Mouse (Mus musculus) yolk sac, embryonic 10.5 days (tissue): ENCODE data around the gene Gbp7.
"Not testable (repeated sequence)": the region's sequence is repeated elsewhere in the genome, so short reads cannot be mapped to it uniquely, and the experiment has no call there.

Experiments
- DNase-seq: peaks from one replicate; pipeline ENCODE4 v3.0.0-alpha.2; 2017; ENCODE audit warnings: low spot score

Gbp7 gene

DNA sequence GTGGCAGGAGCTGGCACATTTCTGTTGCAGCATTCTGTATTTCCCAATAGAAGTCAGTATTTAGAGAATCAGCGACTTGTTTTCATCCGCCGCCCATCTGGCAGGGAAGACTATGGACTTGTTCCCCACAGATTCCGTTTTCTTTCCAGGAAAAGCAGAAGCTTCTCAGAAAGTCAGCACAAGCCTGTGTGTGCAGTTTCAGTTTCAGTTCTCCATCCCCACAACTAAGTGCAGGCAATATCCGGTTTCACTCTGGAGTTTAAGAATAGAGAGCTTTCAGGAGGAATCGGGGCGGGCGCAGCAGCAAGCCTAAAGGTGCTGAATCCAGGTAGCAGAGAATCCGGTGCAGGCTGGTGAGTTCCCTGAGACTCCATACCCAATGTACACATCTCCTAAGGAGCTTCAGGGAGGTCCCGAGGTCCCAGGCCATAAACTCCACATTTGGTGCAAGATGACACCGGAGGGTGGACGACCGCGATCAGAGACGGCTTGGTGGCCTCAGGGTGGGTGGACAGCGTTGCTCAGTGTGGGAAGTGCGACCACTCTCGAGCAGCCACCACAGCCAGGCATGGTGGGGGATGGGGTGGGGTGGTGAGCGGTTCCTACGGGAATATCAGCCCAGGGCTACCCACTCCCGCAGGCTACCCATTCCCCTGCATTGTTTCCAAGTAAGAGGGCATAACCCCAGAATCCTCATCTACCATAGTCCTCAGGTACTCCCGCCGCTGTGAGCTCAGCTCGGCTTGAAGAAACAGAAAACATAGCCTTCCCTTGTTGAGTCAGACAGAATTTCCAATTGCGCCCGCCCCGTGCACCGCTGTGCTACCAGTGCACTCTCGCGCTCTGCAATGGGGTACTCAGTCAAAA is at the start of gene Gbp7:
TSS of gene Gbp7 (plus strand) at position 256 of the 867 bp plus-strand sequence.
- DNase-seq, result peak; percentile 21

DNA sequence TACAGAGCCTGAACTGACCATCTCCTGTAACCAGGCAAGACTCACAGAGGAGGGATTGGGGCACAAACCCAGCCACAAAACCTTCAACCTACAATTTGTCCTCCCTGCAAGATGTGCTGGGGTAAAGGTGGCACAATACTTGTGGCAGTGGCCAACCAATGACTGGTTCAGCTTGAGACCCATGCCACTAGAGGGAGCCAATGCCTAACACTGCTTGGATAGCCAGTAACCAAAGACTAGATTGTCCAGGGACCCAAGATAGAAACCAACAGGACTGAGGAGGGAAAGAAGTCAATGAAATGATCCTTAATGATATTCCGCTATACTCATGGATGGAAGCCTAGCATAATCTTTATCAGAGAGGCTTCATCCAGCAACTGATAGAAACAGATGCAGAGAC is 39.7 kb upstream of the Gbp7 start:
- DNase-seq, result peak; percentile 34

DNA sequence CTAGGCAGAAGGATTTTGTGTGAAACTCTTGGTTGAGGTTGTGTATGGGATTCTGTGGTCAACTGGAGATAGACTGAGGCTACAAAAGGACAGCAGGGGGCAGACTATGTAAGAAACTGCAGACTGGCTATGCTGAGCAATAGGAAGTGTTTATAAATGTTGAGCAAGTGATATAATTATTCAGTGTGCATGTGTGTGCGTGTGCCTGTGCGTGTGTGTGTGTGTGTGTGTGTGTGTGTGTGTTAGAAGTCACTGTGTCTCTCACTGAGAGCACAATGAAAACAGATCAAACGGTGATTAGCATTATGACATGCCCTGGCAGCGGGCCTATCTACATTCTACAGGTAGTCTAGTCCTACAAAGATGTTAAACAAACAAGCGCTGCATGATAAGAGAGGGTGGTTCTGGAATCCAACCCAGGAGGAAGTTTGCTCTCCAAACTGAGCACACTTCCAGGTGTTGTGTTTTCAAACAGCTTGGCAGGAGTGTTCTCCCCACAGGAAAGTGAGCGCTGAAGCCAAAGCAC is 36.5 kb upstream of the Gbp7 start, which contains the start of gene Gbp5:
TSS of gene Gbp5 (plus strand) at position 443 of the 526 bp plus-strand sequence.
- no peak for DNase-seq

DNA sequence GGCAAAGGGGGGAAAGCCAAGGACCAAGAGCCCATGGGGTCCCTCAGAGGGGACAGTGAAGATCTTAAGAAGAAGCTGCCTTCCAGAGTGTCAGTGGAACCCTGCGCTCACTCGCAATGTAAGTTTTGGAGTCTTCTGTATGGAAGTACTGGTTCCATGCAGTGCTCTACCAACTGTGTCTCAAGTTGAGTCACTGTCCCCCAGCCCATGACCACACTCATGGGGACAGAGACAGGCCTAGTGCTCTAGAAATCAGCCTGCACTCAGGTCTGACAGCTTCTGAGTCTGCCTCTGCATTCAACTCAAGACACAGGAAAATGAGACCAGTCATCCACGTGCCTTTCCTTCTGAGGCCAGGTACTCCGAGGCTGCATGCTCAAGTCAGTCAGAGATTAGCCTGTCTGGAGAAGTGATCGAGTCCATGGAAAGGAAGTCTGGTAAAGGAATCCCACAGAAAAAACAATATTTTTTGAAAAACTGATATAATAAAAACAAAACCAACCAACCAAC is 34.9 kb upstream of the Gbp7 start:
- DNase-seq, result no peak

DNA sequence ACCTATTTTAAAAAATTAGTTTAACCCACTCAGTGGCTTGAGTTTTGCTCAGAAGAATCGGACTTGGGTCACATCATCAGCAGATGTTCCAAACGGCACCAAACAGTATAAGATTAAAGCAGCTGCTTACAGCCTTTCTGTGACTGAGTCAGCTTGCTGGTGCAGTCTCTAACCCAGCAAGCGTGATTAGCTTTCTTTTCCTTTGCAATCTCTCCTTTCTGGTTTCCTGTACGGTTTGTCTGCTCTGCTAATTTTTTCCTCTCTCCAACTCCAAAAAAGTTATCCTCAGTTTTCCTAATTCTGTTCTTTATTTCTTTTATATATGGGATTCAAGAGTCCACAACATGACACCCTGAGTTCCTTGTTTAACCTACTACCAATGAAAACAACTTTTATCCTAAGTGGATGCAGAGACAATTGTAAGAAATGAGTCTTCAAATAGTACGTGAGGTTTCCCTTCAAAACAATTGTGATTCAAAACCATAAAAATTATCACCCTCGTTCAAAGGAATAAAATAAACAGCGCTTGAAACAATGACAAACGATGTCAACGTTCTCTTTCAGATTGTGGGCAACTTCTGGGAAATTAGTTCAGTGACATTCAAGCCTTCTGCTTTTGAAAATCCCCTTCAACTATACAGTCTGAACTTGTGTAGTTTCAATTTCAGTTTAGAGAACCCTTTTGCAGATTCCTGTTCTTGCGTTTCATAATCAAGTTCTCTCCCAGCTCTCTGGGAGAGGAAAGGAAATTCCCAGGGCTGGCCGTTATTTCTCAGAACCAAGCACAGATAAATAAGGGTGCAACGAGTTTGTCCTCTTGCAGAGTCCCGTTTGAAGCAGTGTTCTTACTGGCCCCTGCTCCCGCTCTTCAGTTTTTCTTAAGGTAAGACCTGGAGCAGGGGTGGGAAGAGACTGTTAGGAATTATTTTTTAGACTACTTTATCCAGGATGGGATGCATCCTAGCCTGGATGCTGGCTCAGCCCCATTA is 33.7 kb upstream of the Gbp7 start:
- DNase-seq, result no peak

DNA sequence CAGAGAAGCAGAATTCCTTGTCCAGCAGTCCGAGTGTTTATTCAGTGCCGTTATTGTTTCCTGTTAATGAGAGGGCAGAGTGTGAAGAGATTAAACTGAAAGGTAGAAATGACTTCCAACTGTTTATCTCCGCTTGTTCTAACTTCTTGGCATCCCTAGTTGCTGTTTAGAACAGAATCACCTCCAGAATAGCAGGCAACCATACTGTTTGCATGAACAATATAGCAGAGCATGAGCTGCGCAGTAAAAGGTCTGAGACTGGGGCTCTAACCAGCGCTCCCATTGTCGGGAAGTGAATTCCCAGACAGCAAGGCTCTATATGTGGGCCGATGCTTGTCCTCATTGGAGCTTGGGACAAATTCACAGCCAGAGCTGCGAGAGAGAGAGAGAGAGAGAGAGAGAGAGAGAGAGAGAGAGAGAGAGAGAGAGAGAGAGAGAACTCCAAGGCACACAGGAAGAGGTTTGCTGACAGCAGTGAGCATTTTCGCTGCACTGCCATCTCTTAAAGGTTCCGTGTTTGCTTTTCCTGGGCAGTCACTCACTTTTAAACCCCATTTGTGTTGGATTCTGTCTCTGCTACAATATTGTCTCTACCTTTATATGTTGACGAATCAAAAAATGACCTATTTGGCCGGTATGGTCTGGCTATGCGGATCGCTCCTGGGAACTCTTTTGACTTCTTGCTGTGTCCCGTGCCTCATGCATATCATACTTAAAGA is 32.9 kb upstream of the Gbp7 start:
- no peak for DNase-seq

DNA sequence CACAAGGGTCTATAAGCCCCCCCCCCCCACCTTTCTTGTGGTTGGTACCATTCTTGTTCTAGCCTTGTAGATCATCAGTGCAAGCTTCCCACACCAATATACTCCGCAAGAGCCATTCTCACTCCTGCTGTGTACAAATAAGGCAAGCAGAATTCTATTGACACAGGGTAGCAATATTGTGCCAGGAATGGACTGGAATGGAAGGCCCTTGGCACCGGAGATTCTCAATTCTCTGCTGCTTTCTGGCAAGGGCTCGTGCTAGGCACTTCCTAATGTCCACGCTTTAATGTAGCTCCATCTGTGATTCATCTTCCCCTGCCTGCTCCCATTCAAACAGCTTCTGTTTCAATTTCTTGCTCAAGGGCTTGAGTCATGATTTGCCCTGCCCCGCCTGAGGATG is 31.2 kb upstream of the Gbp7 start:
- DNase-seq, result no peak

DNA sequence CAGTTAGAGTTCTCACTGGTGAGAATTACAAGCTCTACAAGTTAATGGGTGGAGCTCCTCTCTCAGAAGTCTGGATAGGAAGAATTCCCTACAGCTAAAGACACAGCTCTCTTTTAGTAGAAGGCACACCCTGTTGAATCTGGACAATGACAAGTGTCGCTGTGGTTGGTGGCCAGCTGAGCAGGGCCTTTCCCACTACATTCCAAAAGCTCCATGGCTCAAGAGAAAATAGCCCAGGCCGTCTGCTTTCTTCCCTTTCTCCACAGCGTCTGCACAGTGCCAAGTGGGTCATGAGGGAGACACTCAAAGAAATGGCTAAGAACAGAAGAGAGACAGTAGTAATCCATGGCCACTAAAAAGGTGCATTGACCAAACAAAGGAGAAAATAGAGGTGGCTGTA is 2.0 kb upstream of the Gbp7 start:
- DNase-seq, result no peak

DNA sequence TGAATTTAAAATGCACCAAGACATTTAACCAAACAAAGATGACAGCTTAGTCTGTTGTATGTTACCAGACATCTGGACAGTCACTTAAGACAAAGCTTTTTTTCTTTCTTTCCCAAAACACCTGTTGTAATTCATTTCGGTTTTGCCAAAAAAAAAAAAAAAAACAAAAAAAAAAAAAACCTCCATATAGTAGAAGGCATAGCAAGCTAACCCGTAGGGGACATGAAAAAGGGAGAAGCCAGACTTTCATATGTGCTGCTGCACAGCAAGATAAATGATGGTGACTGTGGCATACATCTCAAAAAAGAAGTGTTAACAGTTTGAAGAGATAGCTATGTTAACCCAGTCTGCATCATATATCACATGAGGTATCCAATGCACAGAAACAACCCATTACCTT is 545 bp upstream of the Gbp7 start:
- DNase-seq, result no peak

DNA sequence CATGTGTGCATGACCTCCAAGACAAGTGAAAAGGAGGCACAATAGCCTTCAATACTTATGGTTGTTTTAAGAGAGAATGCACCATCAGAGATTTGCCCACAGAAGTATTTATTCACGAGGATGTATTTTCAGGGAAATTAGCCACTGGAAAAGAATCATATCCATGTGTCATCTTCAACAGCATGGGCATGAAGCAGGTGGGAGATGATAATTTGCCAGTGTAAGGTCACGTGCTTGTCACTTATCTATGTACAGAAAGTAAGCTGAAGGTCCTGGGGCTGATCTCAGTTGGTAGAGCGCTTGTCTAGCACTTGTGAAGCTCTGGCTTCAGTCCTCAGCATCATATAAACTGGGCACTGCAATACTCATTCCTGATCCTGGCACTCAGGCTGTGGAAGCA is 1.5 kb downstream of the Gbp7 start:
- no peak for DNase-seq

DNA sequence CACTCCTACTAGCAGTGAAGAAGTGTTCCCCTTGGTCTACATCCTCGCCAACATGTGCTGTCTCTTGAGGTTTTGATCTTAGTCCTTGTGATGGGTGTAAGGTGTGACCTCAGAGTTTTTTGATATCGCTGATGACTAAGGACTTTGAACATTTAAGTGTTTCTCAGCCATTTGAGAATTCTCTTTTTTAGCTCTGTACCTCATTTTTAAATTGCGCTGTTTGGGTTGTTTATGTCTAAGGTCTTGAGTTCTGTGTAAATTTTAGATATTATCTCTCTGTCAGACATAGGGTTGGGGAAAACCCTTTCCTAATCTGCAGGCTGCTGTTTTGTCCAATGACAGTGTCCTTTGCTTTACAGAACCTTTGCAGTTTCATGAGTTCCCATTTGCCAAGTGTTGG is 3.0 kb downstream of the Gbp7 start:
- no peak for DNase-seq

DNA sequence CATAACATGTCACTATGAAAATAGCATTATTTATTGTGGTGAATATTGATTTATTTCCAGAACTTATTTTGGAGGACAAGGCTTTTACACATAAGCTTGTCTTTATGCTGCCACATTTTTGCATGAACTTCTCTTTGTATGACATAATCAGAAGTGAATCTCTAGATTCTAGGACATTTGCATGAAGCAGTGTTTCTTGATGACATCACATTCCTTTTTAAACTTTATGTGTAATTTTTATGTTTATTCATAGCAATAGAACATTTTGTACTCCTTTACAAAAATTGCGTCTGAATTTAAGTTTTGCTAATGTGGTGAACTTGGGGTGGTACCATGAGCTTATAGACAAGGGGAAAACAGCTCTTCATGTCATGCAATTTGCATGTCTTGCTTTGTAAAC is 5.5 kb downstream of the Gbp7 start:
- no peak for DNase-seq

DNA sequence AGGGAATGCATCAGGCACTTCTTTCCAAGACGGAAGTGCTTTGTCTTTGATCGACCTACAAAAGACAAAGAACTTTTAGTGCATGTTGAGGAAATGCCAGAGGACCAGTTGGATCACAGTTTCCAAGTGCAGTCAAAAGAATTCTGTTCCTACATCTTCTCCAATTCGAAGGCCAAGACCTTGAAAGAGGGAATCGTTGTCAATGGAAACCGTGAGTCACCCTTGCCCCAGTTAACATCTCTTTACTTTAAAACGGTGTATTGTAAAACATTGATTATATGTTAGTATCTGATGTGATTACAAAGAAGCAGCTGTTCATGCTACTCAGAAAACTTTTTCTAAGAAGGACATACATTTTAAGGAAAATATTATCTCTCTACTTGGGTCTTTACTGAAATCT is 11.2 kb downstream of the Gbp7 start:
- no peak for DNase-seq

DNA sequence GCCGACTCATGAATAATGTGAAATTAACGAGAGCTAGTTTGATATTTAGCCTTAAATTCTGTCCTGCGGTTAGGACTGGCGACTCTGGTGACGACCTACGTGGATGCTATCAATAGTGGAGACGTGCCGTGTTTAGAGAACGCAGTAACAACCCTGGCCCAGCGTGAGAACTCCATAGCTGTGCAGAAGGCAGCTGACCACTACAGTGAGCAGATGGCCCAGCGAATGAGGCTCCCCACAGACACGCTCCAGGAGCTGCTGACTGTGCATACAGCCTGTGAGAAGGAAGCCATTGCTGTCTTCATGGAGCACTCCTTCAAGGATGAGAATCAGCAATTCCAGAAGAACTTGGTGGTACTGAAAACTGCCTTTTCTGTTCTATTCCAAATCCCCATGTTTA is 12.6 kb downstream of the Gbp7 start:
- not testable (repeated sequence) for DNase-seq

DNA sequence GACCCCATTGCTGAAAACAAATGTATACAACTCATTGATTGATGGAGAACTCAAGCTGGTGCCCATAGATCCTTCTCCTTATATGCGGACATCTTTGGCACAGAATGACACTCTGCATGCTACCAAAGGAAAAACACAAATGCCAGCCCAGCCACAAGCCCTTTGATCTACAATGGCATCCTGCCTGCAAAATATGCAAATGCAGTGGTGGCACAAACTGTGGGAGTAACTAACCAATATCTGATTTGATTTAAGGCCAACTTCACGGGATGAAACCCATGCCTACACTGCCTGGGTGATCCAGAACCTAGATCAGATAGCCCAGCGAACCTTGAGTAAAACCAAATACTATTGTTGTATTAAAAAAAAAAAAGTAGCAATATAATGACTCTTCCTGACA is 16.5 kb downstream of the Gbp7 start:
- no peak for DNase-seq

DNA sequence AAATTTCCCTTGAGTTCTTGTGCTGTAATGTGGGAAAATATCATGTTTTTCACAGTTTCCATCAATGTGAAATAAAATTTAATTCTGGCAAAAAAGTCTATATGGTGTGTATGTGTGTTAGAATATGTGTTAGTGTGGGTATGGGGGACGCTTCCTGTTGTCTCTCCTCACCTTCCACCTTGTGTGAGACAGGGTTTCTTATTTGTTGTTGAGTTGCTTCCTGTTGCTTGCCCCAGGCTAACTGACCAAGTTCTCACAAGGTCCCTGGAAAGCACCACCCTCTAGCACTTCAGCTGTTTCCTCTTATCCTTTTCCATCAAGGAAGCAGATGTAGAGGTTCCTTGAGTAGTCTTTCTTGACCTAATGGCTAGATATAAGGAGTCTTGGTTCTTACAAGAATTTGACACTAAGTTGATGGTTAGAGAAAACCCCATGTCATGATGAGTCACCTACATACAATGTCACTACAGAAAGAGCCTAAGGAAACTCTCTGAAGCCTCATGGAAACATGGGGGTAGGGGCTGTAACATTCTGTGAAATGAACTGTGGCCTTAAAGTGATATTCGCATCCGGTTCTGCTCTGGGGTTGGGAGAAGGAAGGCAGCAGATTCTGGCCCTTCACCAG is 20.0 kb downstream of the Gbp7 start:
- no peak for DNase-seq

DNA sequence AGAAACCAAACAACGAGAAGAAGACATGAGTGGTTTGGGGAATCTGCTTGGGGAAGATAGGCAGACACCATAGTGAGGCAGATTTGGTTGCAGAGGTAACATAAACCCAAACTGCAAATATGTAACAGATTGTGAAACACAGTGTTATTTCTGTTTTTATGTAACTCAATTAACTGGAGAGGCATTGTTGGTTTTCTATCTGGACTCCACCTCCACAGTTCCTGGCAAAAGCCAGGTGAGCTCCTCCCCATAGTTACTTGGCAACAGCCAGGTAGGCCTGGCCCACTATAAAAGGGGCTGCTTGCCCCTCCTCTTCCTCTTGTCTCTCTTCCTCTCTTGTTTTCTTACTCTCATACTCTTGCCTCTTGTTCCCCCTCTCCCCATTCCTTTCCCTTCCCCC is 24.5 kb downstream of the Gbp7 start:
- no peak for DNase-seq

DNA sequence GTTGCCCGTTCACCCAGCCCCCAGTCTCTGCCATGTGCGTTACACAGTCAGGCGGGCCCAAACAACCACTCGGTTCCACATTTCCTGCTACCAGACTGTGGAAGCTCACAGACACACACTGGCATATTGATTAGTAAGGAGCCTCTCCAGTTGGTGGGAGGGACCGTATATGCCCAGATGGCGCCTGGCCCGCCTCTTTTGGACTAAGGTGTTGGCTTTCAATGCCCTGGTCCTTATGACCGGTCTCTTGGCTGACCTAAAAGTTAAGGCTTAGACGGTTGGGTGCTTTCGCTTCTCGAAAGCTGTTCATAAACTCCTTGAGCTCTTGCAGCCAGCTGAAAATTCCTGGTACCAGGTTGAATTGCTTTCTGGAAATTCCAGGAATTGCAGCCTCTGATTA is 25.5 kb downstream of the Gbp7 start:
- DNase-seq, result no peak

DNA sequence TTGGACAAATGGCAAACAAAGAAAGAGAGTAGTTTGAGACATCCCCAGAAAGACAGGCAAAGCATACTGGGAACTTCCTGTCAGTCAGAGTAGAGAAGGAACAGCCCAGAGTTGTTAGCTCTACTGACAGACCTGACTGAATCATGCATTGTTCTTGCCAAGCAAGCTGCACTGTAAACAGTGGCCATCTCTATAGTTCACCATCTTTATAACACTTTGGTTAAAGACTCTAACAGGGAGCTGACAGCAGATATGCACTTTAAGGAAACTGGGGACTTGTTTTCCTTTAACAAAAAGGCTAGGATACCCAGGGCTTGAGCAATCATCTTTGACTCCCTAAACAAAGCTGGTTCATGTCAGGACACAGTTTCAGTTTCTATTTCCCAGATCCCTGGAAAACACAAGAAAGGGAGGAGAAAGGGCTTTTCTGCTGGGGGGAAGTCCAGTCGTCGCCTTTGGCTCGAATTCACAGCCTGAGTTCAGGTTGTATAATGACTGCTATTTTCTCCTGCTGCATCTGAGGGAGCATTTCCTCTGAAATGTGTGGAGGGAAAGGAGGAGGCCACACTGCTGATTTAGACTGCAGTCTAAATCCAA is 29.6 kb downstream of the Gbp7 start, which contains the start of gene Gbp3:
TSS of gene Gbp3 (plus strand) at position 395 of the 597 bp plus-strand sequence.
- no peak for DNase-seq

DNA sequence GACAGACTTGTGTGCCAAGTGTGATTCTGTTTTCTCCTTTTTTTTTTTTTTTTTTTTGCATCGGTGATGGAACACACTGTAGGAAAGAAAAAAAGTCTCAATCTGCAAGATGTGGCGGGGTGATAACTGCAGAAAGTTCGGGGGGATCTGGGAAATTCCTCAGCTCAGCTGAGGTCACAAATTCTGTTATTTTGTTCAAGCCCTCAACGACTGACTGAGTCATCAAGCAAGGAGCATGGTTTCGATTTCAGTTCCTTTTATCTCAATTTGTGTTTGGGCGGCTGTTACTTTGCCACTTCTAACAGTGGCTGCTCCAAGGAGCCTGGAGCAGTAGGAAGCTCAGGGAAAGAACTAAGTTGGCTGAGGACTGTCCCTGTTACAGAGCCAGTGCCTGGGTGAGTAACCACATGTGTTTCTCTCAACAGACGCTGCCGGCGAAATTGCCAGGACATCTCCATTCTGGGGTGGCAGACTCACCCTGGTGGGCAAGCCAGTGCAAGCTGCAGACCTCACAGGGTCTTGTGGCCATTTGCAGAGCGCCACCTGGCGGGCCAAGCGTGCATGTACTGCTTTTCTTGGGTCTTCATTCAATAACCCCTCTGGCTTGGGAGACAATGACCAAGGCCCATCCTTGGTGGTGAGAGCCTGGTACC is 30.3 kb downstream of the Gbp7 start:
- peak; percentile 64 for DNase-seq
